Mouse (Mus musculus) midbrain, postnatal 0 days (tissue): Measurements from ENCODE around the gene Senp3. TPM values are rescaled to one million over a fixed set of nuclear protein-coding genes. Genes with fewer than 3 reads are reported as not detected.
A peak's percentile ranks its signal among the peaks of the same experiment; 100 is the strongest.

Experiments
- ATAC-seq: fragments of 200-750 bp; cut with Nextera tagmentation; 2 replicates; pipeline ENCODE4 v1.8.0; 2017; ENCODE audit warnings: moderate number of reproducible peaks, mild to moderate bottlenecking, moderate TSS enrichment, moderate library complexity; ENCODE audit not compliant: low FRiP score
- DNase-seq: peaks from one replicate; pipeline ENCODE4 v3.0.0-alpha.2; 2015; ENCODE audit warnings: low spot score
- H3K27ac ChIP-seq: fragments of 300-500 bp; sonication (generic); 2 replicates; pipeline ENCODE4 v1.5.1; 2014; ENCODE audit warnings: low read depth, mild to moderate bottlenecking, low read length, mixed read lengths
- H3K27me3 ChIP-seq: fragments of 300-500 bp; sonication (generic); 2 replicates; pipeline ENCODE4 v1.6.1; 2014; ENCODE audit warnings: low read length, control low read depth, mixed read lengths; ENCODE audit not compliant: insufficient read depth
- H3K36me3 ChIP-seq: fragments of 300-500 bp; sonication (generic); 2 replicates; pipeline ENCODE4 v1.6.1; 2014; ENCODE audit warnings: low read length, control low read depth, mixed read lengths; ENCODE audit not compliant: insufficient read depth
- H3K4me1 ChIP-seq: fragments of 300-500 bp; sonication (generic); 2 replicates; pipeline ENCODE4 v1.6.1; 2014; ENCODE audit warnings: mild to moderate bottlenecking, control low read depth, antibody characterized with exemption, low read length, mixed read lengths; ENCODE audit not compliant: insufficient read depth
- H3K4me2 ChIP-seq: fragments of 300-500 bp; sonication (generic); 2 replicates; pipeline ENCODE4 v1.6.1; 2014; ENCODE audit warnings: low read depth, mild to moderate bottlenecking, low read length, mixed read lengths; ENCODE audit not compliant: poor library complexity, severe bottlenecking
- H3K4me3 ChIP-seq: fragments of 300-500 bp; sonication (generic); 2 replicates; pipeline ENCODE4 v1.5.1; 2014; ENCODE audit warnings: low read depth, mild to moderate bottlenecking, low read length, moderate library complexity
- H3K9ac ChIP-seq: fragments of 300-500 bp; sonication (generic); replicated peaks from 2 replicates; pipeline ENCODE4 v1.6.1; 2014; ENCODE audit warnings: mild to moderate bottlenecking, low read length, moderate library complexity, mixed read lengths; ENCODE audit not compliant: poor library complexity, severe bottlenecking
- H3K9me3 ChIP-seq: fragments of 300-500 bp; sonication (generic); 2 replicates; pipeline ENCODE4 v1.6.1; 2016; ENCODE audit warnings: low read length, control low read depth
- CTCF ChIP-seq: IDR thresholded peaks from 2 replicates; pipeline ENCODE4 v1.5.1; 2016; ENCODE audit warnings: antibody characterized with exemption, mild to moderate bottlenecking
- WGBS: fragments of 180-500 bp; shearing (Covaris S2); extraction: QIAGEN DNeasy Blood & Tissue Kit; methylation state at CpG from one replicate; pipeline ENCODE4 v1.1.7; 2014; 5-methylcytosine and 5-hydroxymethylcytosine counted together
- polyA plus RNA-seq: library from polyadenylated mRNA; unstranded; fragments of >200 nt; fragmentation: Nextera tagmentation; extraction: Ambion mirVana; gene quantifications from 2 replicates; pipeline ENCODE4 v1.2.1, GENCODE M21; 2015
- total RNA-seq: library from RNA; depleted of rRNA; stranded (reverse); fragments of >200 nt; gene quantifications from 2 replicates; pipeline ENCODE4 v1.2.3, GENCODE M21; 2014

The Senp3 gene
- total and polyA plus RNA-seq, 2 experiments from 2014 or later: 70.3 to 89.2 TPM

- Histone ChIP-seq H3K9me3 (no peaks in the 10 kb centered on the region), H3K4me2 (peak within 1 kb of the TSS; percentile 51), H3K36me3 (peaks cover 43% of the 10 kb centered on the region), H3K4me3 (peak within 1 kb of the TSS; percentile 57), H3K27me3 (no peaks in the 10 kb centered on the region), H3K27ac (peak within 1 kb of the TSS; percentile 88), H3K4me1 (0 out of 2 replicates have a peak, but pooled peaks cover 5% of the 10 kb centered on the region), H3K9ac (peak within 1 kb of the TSS; percentile 66)
- peak; percentile 70 for TF ChIP-seq CTCF
- WGBS: under 1% methylated on average over 48 of the region's 48 CpGs
- ATAC-seq (peak; percentile 95), DNase-seq (peak; percentile 99)
These were observed 19.5 kb downstream of the Senp3 start, which contains the start of gene Mpdu1 for GRCm38 (mm10) chr11:69662213-69662966. Gene Mpdu1 (minus strand): TSS chr11:69662642.

- WGBS: 66% methylated on average over 3 of the region's 3 CpGs
These were observed 20.5 kb downstream of the Senp3 start for GRCm38 (mm10) chr11:69661221-69661881.

GRCm38 (mm10) chr11:69657462-69657881 is 24.4 kb downstream of the Senp3 start:
- H3K4me3 ChIP-seq: no peak overlapping the region
- H3K9me3 ChIP-seq: no peaks in the 10 kb centered on the region
- H3K27me3 ChIP-seq: no peaks in the 10 kb centered on the region
- H3K4me2 ChIP-seq: no peak overlapping the region
- no peak overlapping the region for H3K27ac ChIP-seq
- no peak overlapping the region for H3K9ac ChIP-seq
- DNase-seq: no peak
- TF ChIP-seq CTCF: no peak
- ATAC-seq: no peak
- 89% methylated on average over 15 of the region's 15 CpGs for WGBS
- 0 out of 2 replicates have a peak, but pooled peaks cover 10% of the 10 kb centered on the region for H3K4me1 ChIP-seq
- peaks cover 26% of the 10 kb centered on the region for H3K36me3 ChIP-seq

More at GRCm38 (mm10) chr11:69661221-69661881, 20.5 kb downstream of the Senp3 start:
- Histone ChIP-seq H3K27me3 (no peaks in the 10 kb centered on the region), H3K27ac (peak overlapping the region; percentile 49; the same call in 1 of the 2 replicates), H3K9ac (peak overlapping the region; percentile 66; the same call in 1 of the 2 replicates), H3K4me3 (peak overlapping the region; percentile 57), H3K4me1 (0 out of 2 replicates have a peak, but pooled peaks cover 5% of the 10 kb centered on the region), H3K4me2 (peak overlapping the region; percentile 51), H3K9me3 (no peaks in the 10 kb centered on the region), H3K36me3 (peaks cover 42% of the 10 kb centered on the region)
- DNase-seq (no peak), ATAC-seq (no peak)
- peak; percentile 19; the same call in 1 of the 2 replicates for TF ChIP-seq CTCF

- Histone ChIP-seq H3K27me3 (no peaks in the 10 kb centered on the region), H3K9me3 (no peaks in the 10 kb centered on the region), H3K4me3 (no peak overlapping the region), H3K4me2 (no peak overlapping the region), H3K4me1 (0 out of 2 replicates have a peak, but pooled peaks cover 10% of the 10 kb centered on the region), H3K36me3 (peaks cover 32% of the 10 kb centered on the region), H3K27ac (no peak overlapping the region), H3K9ac (no peak overlapping the region)
- ATAC-seq (no peak), DNase-seq (peak; percentile 76)
- TF ChIP-seq CTCF: peak; percentile 89
- WGBS: 81% methylated on average over 10 of the region's 10 CpGs
These were observed 25.0 kb downstream of the Senp3 start for GRCm38 (mm10) chr11:69656617-69657461.

- ATAC-seq: no peak
- Histone ChIP-seq H3K4me3 (no peak overlapping the region), H3K27me3 (no peaks in the 10 kb centered on the region), H3K4me1 (0 out of 2 replicates have a peak, but pooled peaks cover 4% of the 10 kb centered on the region), H3K9me3 (no peaks in the 10 kb centered on the region), H3K9ac (no peak overlapping the region), H3K4me2 (no peak overlapping the region), H3K27ac (no peak overlapping the region), H3K36me3 (peaks cover 38% of the 10 kb centered on the region)
- WGBS: 88% methylated on average over 5 of the region's 5 CpGs
- no peak for DNase-seq
- TF ChIP-seq CTCF: no peak
These were observed 25.8 kb downstream of the Senp3 start for GRCm38 (mm10) chr11:69656065-69656455.
